ENCODE assay signal across 20 mouse cellular contexts in genomic region chr5:139215184-139215583, GRCm38 (mm10). TPM values are rescaled to one million over a fixed set of nuclear protein-coding genes. Genes with fewer than 3 reads are reported as not detected.
A peak's percentile ranks its signal among the peaks of the same experiment; 100 is the strongest.
DNase-seq lines count a peak whose midpoint lies in the region; TF ChIP-seq lines count a peak whose summit lies in the region.
"Had no signal": no experiment of that assay in that cellular context is flagged by ENCODE, and none has a peak within 500 bp of the region (broad histone marks: within the 10 kb centered on the region; RNA-seq: fewer than 3 reads in every experiment).

No protein-coding gene starts in this region.

- no peak overlapping the region for H3K4me3 ChIP-seq in gastrocnemius, adult 2 months
- H3K4me3 ChIP-seq: heart, adult 2 months; heart, embryonic 15.5 days; liver, embryonic 12.5 days; midbrain, embryonic 10.5 days had no signal

- H3K27ac ChIP-seq in gastrocnemius, adult 2 months, result peak overlapping the region; percentile 49; the same call in 1 of the 2 replicates
- H3K27ac ChIP-seq: heart, adult 2 months; heart, embryonic 15.5 days; kidney, postnatal 0 days; liver, embryonic 12.5 days; midbrain, embryonic 10.5 days had no signal

- DNase-seq in gastrocnemius, adult 2 months, result no peak
- DNase-seq in gastrocnemius, postnatal 14 days, result no peak
- peak; percentile 96 for DNase-seq in 3T3-L1 (ENCODE audit: low read depth, low spot score)
- peak; percentile 87 for DNase-seq in adrenal gland, adult 2 months
- DNase-seq in fibroblast of lung, adult 2 months (ENCODE audit: low read depth), result peak; percentile 49
- DNase-seq in cerebellum, adult 9-10 months, result no peak
- no peak for DNase-seq in layer of hippocampus, postnatal 10 days (ENCODE audit: low spot score in 2 of 2)
- DNase-seq in ovary, adult 18-20 months (ENCODE audit: low spot score), result no peak
- DNase-seq: cerebellum, adult 11 months; cerebellum, postnatal 36 days; gastrocnemius, postnatal 10 days; heart, adult 2 months; lung, adult 2 months; lung, postnatal 36 days; right cerebral cortex, postnatal 4 days; thymus, adult 18-20 months had no signal

- intact Hi-C loops in gastrocnemius, adult 2 months (cut with DNase I), result no loop called here
- intact Hi-C loops in gastrocnemius, postnatal 14 days (cut with DNase I; ENCODE audit: low total_unique reads), result no loop called here

- no peak for TF ChIP-seq CTCF in gastrocnemius, adult 2 months (IDR thresholded peaks at IDR 0.05)

RNA-seq across cellular contexts. Expression of gene Sun1, which starts 14.7 kb away (rescaled TPM):
- 10 to 100 TPM; 39.5 to 43.3 TPM for total RNA-seq in gastrocnemius, adult 2 months (2021)
- total RNA-seq in gastrocnemius, postnatal 14 days (2021), result 10 to 100 TPM; 31.0 to 33.2 TPM
- total RNA-seq in adrenal gland, adult 2 months (2021), result 10 to 100 TPM; 74.4 to 93.7 TPM
- polyA plus RNA-seq in adrenal gland, adult 2 months (2012; rRNA removed), result 44.5 and 61.5 TPM in 2 replicates
- total RNA-seq in layer of hippocampus, postnatal 10 days (2021), result 10 to 100 TPM; 66.0 to 77.0 TPM

RNA-seq across cellular contexts. Expression of gene Get4, which starts 36.9 kb away (rescaled TPM):
- 10 to 100 TPM; 30.6 to 31.1 TPM for total RNA-seq in gastrocnemius, adult 2 months (2021)
- 10 to 100 TPM; 36.2 to 39.8 TPM for total RNA-seq in gastrocnemius, postnatal 14 days (2021)
- total RNA-seq in adrenal gland, adult 2 months (2021), result 10 to 100 TPM; 68.8 to 91.5 TPM
- polyA plus RNA-seq in adrenal gland, adult 2 months (2012; rRNA removed), result 219 and 241 TPM in 2 replicates
- 10 to 100 TPM; 51.7 to 60.2 TPM for total RNA-seq in layer of hippocampus, postnatal 10 days (2021)

Comparison
In these comparisons a context has a peak if more than half of its experiments do, and no peak if none do; other contexts are left out.
1. DNase-seq: peak in 3T3-L1 (single experiment), adrenal gland, adult 2 months (single experiment) and fibroblast of lung, adult 2 months (single experiment); none in gastrocnemius, adult 2 months (single experiment), gastrocnemius, postnatal 14 days (single experiment), cerebellum, adult 9-10 months (single experiment), layer of hippocampus, postnatal 10 days (0 of 2) and ovary, adult 18-20 months (single experiment).